Mouse (Mus musculus): ENCODE data around the gene Vmn2r72. TPM values are rescaled to one million over a fixed set of nuclear protein-coding genes. Genes with fewer than 3 reads are reported as not detected.

The Vmn2r72 gene
- polyA plus RNA-seq (2015; fragmentation: Nextera tagmentation; extraction: Ambion mirVana), result not detected in 2 replicates

GRCm38 (mm10) chr7:85754997-85755396, at the start of gene Vmn2r72:
Gene Vmn2r72, minus strand, starts transcription at chr7:85755097.

Other genes starting within 250 kb of the Vmn2r72 start
- not detected in 2 replicates for gene Vmn2r71, start 192.0 kb downstream of the Vmn2r72 start, polyA plus RNA-seq (2015; fragmentation: Nextera tagmentation; extraction: Ambion mirVana)
- gene Vmn2r70, start 185.9 kb downstream of the Vmn2r72 start, polyA plus RNA-seq (2015; fragmentation: Nextera tagmentation; extraction: Ambion mirVana), result not detected in 2 replicates
- gene Vmn2r73, start 121.2 kb upstream of the Vmn2r72 start, polyA plus RNA-seq (2015; fragmentation: Nextera tagmentation; extraction: Ambion mirVana), result not detected in 2 replicates
- gene Vmn2r74, start 206.5 kb upstream of the Vmn2r72 start, polyA plus RNA-seq (2015; fragmentation: Nextera tagmentation; extraction: Ambion mirVana), result not detected in 2 replicates

All from urinary bladder, postnatal 0 days (tissue).